Mouse (Mus musculus) hindbrain, embryonic 15.5 days (tissue): ENCODE results near the gene Tenm2. TPM values are rescaled to one million over a fixed set of nuclear protein-coding genes. Genes with fewer than 3 reads are reported as not detected.

ENCODE experiments used
- ATAC-seq: fragments of 200-750 bp; cut with Nextera tagmentation; 2 replicates; pipeline ENCODE4 v1.8.0; 2017; ENCODE audit warnings: low read depth, moderate number of reproducible peaks, moderate TSS enrichment; ENCODE audit not compliant: low FRiP score
- H3K27ac ChIP-seq: fragments of 300-500 bp; sonication (generic); replicated peaks from 2 replicates; pipeline ENCODE4 v1.5.1; 2015; ENCODE audit warnings: mild to moderate bottlenecking, inconsistent platforms
- H3K27me3 ChIP-seq: fragments of 300-500 bp; sonication (generic); 2 replicates; pipeline ENCODE4 v1.6.1; 2015; ENCODE audit warnings: control low read depth, inconsistent platforms
- H3K36me3 ChIP-seq: fragments of 300-500 bp; sonication (generic); 2 replicates; pipeline ENCODE4 v1.6.1; 2015; ENCODE audit warnings: control low read depth, inconsistent platforms
- H3K4me1 ChIP-seq: fragments of 300-500 bp; sonication (generic); replicated peaks from 2 replicates; pipeline ENCODE4 v1.6.1; 2015; ENCODE audit warnings: control low read depth, inconsistent platforms
- H3K4me2 ChIP-seq: fragments of 300-500 bp; sonication (generic); 2 replicates; pipeline ENCODE4 v1.6.1; 2015; ENCODE audit warnings: moderate library complexity, mild to moderate bottlenecking, inconsistent platforms
- H3K4me3 ChIP-seq: fragments of 300-500 bp; sonication (generic); 2 replicates; pipeline ENCODE4 v1.5.1; 2015; ENCODE audit warnings: mild to moderate bottlenecking, inconsistent platforms
- H3K9ac ChIP-seq: fragments of 300-500 bp; sonication (generic); 2 replicates; pipeline ENCODE4 v1.6.1; 2015; ENCODE audit warnings: inconsistent platforms
- H3K9me3 ChIP-seq: fragments of 300-500 bp; sonication (generic); 2 replicates; pipeline ENCODE4 v1.6.1; 2016; ENCODE audit warnings: control low read depth, inconsistent platforms
- WGBS: fragments of 180-500 bp; shearing (Covaris S2); methylation state at CpG from one replicate; pipeline ENCODE4 v1.1.7; 2015; 5-methylcytosine and 5-hydroxymethylcytosine counted together
- polyA plus RNA-seq: library from polyadenylated mRNA; unstranded; fragments of >200 nt; fragmentation: Nextera tagmentation; extraction: Ambion mirVana; gene quantifications from 2 replicates; pipeline ENCODE4 v1.2.1, GENCODE M21; 2015

The Tenm2 gene
- polyA plus RNA-seq, 1 experiment from 2014 or later = 33.1 TPM

DNA sequence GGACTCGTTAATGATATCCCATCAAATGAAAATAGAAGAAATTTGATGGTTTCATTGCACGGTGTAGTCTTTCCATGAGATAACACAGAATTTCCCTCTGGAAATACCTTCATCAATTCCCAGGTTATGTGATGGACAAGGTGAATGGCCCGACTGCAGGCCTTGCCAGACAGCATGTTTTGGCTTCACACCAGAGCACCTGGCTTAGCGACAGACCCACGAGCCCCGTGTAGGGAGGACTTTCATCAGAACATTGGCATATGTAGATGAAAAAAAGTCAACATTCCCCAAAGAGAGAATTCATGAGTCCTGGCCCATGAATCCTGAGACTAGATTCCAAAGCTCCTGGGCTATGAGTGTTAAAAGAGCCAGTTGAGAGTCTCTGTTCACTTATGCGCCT lies 791.9 kb downstream of the Tenm2 start:
- Histone ChIP-seq H3K9me3 (no peaks in the 10 kb centered on the region), H3K4me3 (no peak overlapping the region), H3K36me3 (no peaks in the 10 kb centered on the region), H3K4me2 (no peak overlapping the region), H3K27me3 (no peaks in the 10 kb centered on the region), H3K9ac (no peak overlapping the region), H3K27ac (no peak overlapping the region), H3K4me1 (peaks cover 4% of the 10 kb centered on the region; the same call in 1 of the 2 replicates)
- WGBS = 87% methylated on average over 7 of the region's 7 CpGs
- ATAC-seq = no peak

DNA sequence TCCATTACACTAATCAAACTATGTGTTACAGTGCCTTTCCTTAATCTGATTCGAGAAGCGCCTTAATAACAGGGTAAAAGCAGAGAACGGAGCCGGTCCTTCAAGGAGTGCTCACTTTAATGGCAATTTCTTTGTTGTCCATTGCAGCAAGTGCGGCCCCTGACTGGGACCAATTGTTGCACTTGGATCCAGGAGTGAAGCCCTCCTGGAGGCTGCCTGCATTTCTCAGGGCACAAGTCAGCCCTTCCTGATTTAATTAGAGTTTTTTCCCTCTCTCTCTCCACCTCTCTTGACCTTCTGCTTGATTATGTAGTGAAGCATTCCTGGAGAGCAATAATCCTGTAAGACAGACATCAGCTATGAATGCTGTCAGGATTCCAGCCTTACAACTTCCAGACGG lies 794.0 kb downstream of the Tenm2 start:
- Histone ChIP-seq H3K4me3 (no peak overlapping the region), H3K9ac (no peak overlapping the region), H3K36me3 (no peaks in the 10 kb centered on the region), H3K9me3 (no peaks in the 10 kb centered on the region), H3K27me3 (no peaks in the 10 kb centered on the region), H3K27ac (no peak overlapping the region), H3K4me2 (no peak overlapping the region), H3K4me1 (peaks cover 5% of the 10 kb centered on the region; the same call in 1 of the 2 replicates)
- ATAC-seq = no peak
- WGBS = 16% methylated on average over 6 of the region's 6 CpGs

DNA sequence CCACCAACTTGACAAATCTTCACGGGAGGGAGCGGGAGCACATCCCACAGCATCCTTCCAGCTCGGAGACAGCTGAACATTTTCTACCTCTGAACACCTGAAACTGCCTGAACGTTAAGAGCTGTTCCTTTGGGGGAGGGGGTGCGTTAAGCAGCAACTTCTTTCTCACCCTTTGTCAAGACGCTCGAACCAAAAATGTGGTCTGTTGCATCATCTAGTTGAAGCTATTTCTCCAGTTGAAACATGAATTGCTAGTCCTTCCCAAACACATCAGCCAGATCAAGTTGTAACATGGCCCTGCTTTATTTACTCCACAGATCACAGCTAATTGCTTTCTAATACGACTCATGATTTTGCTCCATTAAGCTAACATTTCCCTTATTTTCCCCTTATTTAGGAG lies 799.5 kb downstream of the Tenm2 start:
- Histone ChIP-seq H3K4me2 (no peak overlapping the region), H3K27me3 (no peaks in the 10 kb centered on the region), H3K36me3 (no peaks in the 10 kb centered on the region), H3K9me3 (no peaks in the 10 kb centered on the region), H3K4me3 (no peak overlapping the region), H3K9ac (no peak overlapping the region), H3K4me1 (peaks cover 18% of the 10 kb centered on the region), H3K27ac (no peak overlapping the region)
- ATAC-seq = no peak
- 56% methylated on average over 8 of the region's 8 CpGs for WGBS

DNA sequence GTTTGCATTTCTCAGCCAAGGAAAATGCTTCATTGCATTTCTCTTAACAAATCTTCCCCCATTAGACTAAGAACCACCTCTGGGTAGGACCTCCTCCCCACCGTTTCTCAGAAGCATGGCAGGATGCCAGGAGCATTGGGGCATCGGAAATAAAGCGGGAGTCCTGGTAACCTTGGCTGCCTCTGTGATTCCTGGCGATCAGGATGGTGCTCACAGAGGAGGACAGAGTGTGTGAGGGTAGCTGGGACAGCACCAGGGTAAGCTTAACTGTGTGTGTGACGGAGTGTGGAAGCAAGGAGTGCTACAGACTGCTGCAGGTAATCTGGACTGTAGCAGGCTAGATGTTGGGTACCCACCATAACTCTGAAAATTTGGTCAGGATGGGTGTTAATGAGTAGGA lies 806.8 kb downstream of the Tenm2 start:
- Histone ChIP-seq H3K9ac (no peak overlapping the region), H3K27ac (no peak overlapping the region), H3K4me2 (no peak overlapping the region), H3K4me1 (peaks cover 25% of the 10 kb centered on the region), H3K36me3 (no peaks in the 10 kb centered on the region), H3K27me3 (no peaks in the 10 kb centered on the region), H3K4me3 (no peak overlapping the region), H3K9me3 (no peaks in the 10 kb centered on the region)
- peak; percentile 55; the same call in 1 of the 2 replicates for ATAC-seq
- WGBS = 40% methylated on average over 5 of the region's 5 CpGs

DNA sequence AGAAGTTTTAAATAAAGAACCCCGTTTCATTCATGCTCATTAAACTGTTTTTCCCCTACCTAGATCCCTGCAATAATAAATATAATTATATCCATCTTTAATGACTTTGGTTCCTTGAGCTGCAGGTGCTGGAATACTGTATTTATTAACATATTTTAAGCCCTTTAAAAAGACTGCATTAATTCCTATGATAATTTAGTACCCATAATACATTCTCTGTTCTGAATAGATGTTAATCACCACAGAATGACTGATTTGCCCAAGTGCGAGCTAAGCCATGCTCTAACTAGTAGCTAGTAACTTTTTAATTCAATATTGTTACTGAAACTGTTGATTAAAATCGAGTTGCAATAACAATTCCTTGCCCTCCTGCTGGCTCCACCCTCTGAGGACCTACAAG lies 810.8 kb downstream of the Tenm2 start:
- H3K9me3 ChIP-seq = no peaks in the 10 kb centered on the region
- ATAC-seq = no peak
- 57% methylated on average over 3 of the region's 3 CpGs for WGBS
- H3K36me3 ChIP-seq = no peaks in the 10 kb centered on the region
- H3K27ac ChIP-seq = no peak overlapping the region
- no peak overlapping the region for H3K4me2 ChIP-seq
- peaks cover 15% of the 10 kb centered on the region for H3K4me1 ChIP-seq
- H3K4me3 ChIP-seq = no peak overlapping the region
- H3K9ac ChIP-seq = no peak overlapping the region
- no peaks in the 10 kb centered on the region for H3K27me3 ChIP-seq

DNA sequence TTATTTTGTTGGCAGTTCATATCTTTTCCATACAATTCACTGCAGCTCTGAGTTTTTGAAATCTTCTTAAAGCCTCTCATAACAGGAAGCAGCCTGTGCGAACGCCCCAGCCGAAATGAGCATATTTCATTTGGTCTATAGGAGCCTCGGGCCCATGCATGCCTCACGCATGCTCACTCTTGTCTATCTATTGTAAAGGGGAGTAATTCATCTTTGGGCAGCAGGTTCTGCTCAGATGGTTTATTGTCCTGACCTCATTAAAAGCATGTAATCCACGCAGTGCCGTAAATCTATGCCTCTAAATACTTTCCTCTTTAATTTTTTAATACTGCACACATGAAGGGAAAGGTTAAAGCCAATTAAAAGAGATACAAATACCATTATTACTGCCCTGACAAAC lies 815.7 kb downstream of the Tenm2 start:
- H3K9me3 ChIP-seq = no peaks in the 10 kb centered on the region
- H3K27me3 ChIP-seq = no peaks in the 10 kb centered on the region
- WGBS = 47% methylated on average over 7 of the region's 7 CpGs
- H3K4me3 ChIP-seq = no peak overlapping the region
- H3K4me2 ChIP-seq = no peak overlapping the region
- no peak overlapping the region for H3K27ac ChIP-seq
- 0 out of 2 replicates have a peak, but pooled peaks cover 6% of the 10 kb centered on the region for H3K4me1 ChIP-seq
- H3K36me3 ChIP-seq = no peaks in the 10 kb centered on the region
- no peak for ATAC-seq
- no peak overlapping the region for H3K9ac ChIP-seq

DNA sequence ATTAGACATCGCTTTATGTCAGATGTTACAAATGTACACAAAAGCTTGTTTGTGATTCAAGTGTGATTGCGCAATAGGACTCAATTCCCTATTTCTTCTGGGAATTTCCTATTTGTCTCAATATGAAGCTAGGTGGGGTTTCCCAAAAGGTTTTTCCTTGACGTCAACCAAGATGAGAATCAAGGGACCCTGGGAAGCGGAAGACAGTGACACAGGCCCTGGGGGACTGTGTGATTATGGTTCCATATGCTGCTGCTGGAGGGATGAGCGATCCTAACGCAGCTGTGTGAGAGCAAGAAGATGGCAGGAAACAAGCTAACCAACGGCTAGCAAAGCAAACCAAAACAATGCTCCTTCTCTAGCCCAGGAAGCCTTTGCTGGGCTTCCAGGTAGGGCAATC lies 820.5 kb downstream of the Tenm2 start:
- WGBS = 54% methylated on average over 7 of the region's 7 CpGs
- Histone ChIP-seq H3K4me1 (peaks cover 15% of the 10 kb centered on the region), H3K4me3 (no peak overlapping the region), H3K27me3 (no peaks in the 10 kb centered on the region), H3K9me3 (no peaks in the 10 kb centered on the region), H3K4me2 (no peak overlapping the region), H3K27ac (no peak overlapping the region), H3K36me3 (no peaks in the 10 kb centered on the region), H3K9ac (no peak overlapping the region)
- ATAC-seq = no peak

DNA sequence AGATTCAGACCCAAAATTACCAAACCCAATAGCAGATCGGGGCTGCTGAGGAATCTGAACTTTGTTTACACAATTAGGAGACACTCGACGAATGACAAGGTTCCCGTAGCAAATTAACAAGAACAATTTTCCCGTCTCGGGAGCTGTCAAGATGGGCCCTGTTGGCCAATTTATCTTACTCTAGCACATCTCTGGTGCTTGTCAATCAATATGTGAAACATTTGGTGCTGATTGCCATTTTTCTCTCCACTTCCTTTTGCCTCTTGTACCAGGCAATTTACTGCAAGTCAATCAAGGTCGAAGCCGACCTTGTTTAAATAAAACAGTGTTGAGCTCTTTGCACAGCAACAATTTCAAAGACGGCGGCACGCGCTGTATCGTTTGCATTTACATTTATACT lies 824.9 kb downstream of the Tenm2 start:
- peaks cover 10% of the 10 kb centered on the region for H3K4me1 ChIP-seq
- no peaks in the 10 kb centered on the region for H3K36me3 ChIP-seq
- no peak for ATAC-seq
- no peak overlapping the region for H3K27ac ChIP-seq
- H3K9ac ChIP-seq = no peak overlapping the region
- H3K27me3 ChIP-seq = no peaks in the 10 kb centered on the region
- no peaks in the 10 kb centered on the region for H3K9me3 ChIP-seq
- 47% methylated on average over 13 of the region's 13 CpGs for WGBS
- no peak overlapping the region for H3K4me3 ChIP-seq
- H3K4me2 ChIP-seq = no peak overlapping the region

DNA sequence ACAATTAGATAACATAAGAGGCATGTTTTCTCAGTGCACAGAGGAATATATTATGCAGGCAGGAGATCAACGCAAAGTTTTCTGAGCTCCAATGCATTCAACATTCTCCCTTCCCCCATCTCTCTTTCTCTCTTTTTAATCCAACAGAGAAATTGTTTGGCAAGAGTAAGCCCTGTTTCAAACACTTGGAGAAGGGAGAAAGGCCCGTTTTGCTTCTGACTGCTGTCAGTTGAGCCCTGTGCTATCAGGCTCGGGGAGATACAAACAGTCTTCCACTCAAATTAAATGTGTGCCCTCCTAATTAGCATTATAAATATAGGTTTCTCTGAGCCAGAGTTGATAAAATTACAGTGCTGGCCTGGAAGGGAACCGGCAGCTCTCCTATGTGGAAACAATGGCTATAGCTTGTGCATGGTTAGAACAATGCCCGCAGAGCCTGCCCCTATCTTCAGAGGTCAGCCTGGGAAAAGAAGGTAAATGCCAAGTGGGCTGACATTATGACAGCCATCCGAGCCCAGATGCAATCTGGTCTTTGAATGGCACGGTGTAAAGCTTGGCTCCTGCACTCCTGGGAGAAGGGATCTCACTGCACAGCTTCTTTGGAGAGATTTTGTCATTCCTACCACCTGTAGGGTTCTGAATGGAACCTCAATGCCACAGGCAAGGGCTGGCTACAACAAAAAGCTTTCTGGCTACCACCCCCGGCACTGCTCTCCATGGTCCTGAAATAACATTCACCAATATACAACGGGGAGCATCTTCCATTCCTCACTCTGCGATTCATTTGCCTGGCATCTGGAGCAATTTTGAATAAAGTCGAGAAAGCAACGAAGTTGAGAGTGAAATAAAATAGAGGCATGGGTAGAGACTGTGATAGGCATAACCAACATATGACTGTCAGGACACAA lies 839.7 kb downstream of the Tenm2 start:
- Histone ChIP-seq H3K4me1 (peaks cover 19% of the 10 kb centered on the region), H3K36me3 (no peaks in the 10 kb centered on the region), H3K27me3 (no peaks in the 10 kb centered on the region), H3K27ac (peak overlapping the region; percentile 6; the same call in 1 of the 2 replicates), H3K4me2 (no peak overlapping the region), H3K9ac (no peak overlapping the region), H3K4me3 (no peak overlapping the region), H3K9me3 (no peaks in the 10 kb centered on the region)
- 30% methylated on average over 12 of the region's 12 CpGs for WGBS
- peak; percentile 54; the same call in 1 of the 2 replicates for ATAC-seq

DNA sequence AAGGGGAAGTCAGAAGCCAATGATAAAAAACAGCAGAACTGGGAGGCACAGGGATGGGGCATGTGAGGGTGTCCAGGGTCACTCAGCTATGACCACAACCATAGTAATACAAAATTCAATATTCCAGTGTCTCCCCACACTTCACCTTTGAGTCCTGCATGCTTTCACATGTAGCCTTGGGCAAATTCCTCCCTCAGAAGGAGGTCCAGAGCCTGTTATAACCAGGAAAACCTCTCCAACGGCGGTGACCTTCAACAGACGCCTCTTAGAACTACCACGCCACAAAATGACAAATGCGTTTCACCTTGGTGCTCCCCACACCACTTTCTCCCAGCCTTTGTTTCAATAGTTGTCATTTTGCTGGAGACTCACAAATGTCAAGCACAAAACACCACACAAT lies 851.1 kb downstream of the Tenm2 start:
- Histone ChIP-seq H3K4me1 (no peaks in the 10 kb centered on the region), H3K4me2 (no peak overlapping the region), H3K27ac (no peak overlapping the region), H3K4me3 (no peak overlapping the region), H3K27me3 (no peaks in the 10 kb centered on the region), H3K36me3 (no peaks in the 10 kb centered on the region), H3K9ac (no peak overlapping the region), H3K9me3 (no peaks in the 10 kb centered on the region)
- WGBS = 89% methylated on average over 5 of the region's 5 CpGs
- ATAC-seq = no peak

DNA sequence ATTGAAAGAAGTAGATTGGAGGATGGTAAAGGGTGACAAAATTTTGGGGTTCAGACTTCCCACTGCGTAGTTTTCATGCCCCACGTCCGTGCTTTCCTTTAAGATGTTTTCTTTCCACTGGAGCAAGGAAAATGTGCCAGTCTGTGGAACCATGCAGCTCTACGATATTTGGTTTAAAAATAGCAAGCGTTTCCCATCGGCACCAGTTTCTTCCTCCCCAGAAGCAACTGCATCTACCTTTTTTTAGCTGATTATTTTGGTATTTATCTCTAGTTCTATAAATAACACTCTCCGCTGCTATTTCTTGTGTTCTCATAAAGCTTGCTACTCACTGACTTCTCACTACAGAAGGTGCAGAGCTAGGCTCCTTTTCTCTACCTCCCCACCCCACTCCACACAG lies 864.0 kb downstream of the Tenm2 start:
- whole genome bisulfite sequencing = 84% methylated on average over 7 of the region's 7 CpGs
- no peaks in the 10 kb centered on the region for H3K36me3 ChIP-seq
- no peaks in the 10 kb centered on the region for H3K9me3 ChIP-seq
- 0 out of 2 replicates have a peak, but pooled peaks cover 5% of the 10 kb centered on the region for H3K4me1 ChIP-seq
- no peak for ATAC-seq
- no peak overlapping the region for H3K9ac ChIP-seq
- H3K4me2 ChIP-seq = no peak overlapping the region
- H3K27me3 ChIP-seq = no peaks in the 10 kb centered on the region
- no peak overlapping the region for H3K27ac ChIP-seq
- H3K4me3 ChIP-seq = no peak overlapping the region

DNA sequence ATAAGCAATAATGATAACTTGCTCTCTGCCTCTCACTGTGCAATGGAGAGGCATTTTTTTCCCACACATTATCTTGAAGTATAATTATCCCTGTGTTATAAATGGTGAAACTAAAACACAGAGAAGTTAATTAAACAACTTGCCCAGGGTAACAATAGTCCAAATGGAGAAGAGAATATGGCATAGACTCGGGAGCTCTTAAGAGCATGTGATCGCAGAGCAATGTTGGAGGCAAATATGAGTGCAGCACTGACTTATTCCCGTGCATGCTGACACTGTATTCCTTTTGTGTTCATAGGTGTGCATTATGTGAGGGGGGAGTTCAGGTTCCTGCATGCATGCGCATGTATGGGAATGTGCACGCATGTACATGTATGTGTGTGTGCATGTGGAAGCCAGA lies 870.7 kb downstream of the Tenm2 start:
- no peaks in the 10 kb centered on the region for H3K9me3 ChIP-seq
- ATAC-seq = 0 out of 2 replicates have a peak, but pooled peaks have one; percentile 46
- no peak overlapping the region for H3K4me3 ChIP-seq
- H3K9ac ChIP-seq = no peak overlapping the region
- H3K27ac ChIP-seq = no peak overlapping the region
- no peaks in the 10 kb centered on the region for H3K27me3 ChIP-seq
- no peaks in the 10 kb centered on the region for H3K36me3 ChIP-seq
- no peak overlapping the region for H3K4me2 ChIP-seq
- 84% methylated on average over 5 of the region's 5 CpGs for WGBS
- 0 out of 2 replicates have a peak, but pooled peaks cover 6% of the 10 kb centered on the region for H3K4me1 ChIP-seq
